Mouse (Mus musculus) central nervous system, embryonic 14 days (tissue): Measurements from ENCODE around the gene 3110021N24Rik. TPM values are rescaled to one million over a fixed set of nuclear protein-coding genes. Genes with fewer than 3 reads are reported as not detected.

Source experiments
- polyA plus RNA-seq: library from polyadenylated mRNA; depleted of rRNA; stranded (reverse); fragments of >200 nt; gene quantifications from 2 replicates; pipeline ENCODE4 v1.2.3, GENCODE M21; 2012; rRNA removed

The 3110021N24Rik gene
- 0.22 and 0.29 TPM in 2 replicates for polyA plus RNA-seq

DNA sequence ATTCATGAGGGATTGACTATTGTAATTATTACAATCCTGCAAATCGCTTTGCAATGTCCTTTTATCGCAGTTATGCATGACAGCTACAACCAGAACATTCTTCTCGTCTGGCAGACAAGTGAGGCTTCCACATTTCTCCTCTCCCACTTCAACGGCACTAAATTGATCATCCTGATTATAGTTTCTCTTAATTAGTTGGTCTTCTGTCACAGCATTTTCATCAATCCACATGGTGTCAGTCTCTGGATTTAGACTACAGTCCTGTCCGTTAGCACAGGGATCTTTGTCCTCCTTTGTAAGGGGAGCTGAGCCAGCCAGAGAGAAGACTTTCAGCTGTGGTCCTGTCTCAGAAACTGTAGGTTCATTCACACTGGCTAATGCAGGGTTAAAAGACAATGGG lies at the start of gene 3110021N24Rik:
3110021N24Rik (plus strand) TSS at position 301 of the 400 bp plus-strand sequence.

GRCm38 (mm10) chr4:108780057-108780863 lies 60.8 kb downstream of the 3110021N24Rik start, which contains the start of gene Zfyve9:
Gene Zfyve9, minus strand, starts transcription at chr4:108780798.

Other genes starting within 250 kb of the 3110021N24Rik start
- gene Prpf38a, start 140.3 kb upstream of the 3110021N24Rik start, polyA plus RNA-seq, result 53.9 and 61.6 TPM in 2 replicates
- 2.7 and 2.9 TPM in 2 replicates for gene Orc1, start 140.2 kb upstream of the 3110021N24Rik start, polyA plus RNA-seq
- gene Cc2d1b, start 99.7 kb upstream of the 3110021N24Rik start, polyA plus RNA-seq, result 54.4 and 55.6 TPM in 2 replicates
- 12.3 and 12.9 TPM in 2 replicates for gene Zfyve9, start 61.1 kb downstream of the 3110021N24Rik start, polyA plus RNA-seq
- gene Btf3l4, start 114.0 kb downstream of the 3110021N24Rik start, polyA plus RNA-seq, result 142 and 170 TPM in 2 replicates
- gene Txndc12, start 115.0 kb downstream of the 3110021N24Rik start, polyA plus RNA-seq, result 57.7 and 58.0 TPM in 2 replicates
- 30.7 and 31.5 TPM in 2 replicates for gene Kti12, start 128.1 kb downstream of the 3110021N24Rik start, polyA plus RNA-seq
- 0.09 and 0.15 TPM in 2 replicates for gene A730015C16Rik, start 129.0 kb downstream of the 3110021N24Rik start, polyA plus RNA-seq
- 46.1 and 52.8 TPM in 2 replicates for gene Rab3b, start 159.4 kb downstream of the 3110021N24Rik start, polyA plus RNA-seq